Mouse (Mus musculus) heart, embryonic 11.5 days (tissue): ENCODE data around the gene Pacs2. TPM values are rescaled to one million over a fixed set of nuclear protein-coding genes. Genes with fewer than 3 reads are reported as not detected.

Source experiments
- ATAC-seq: fragments of 200-750 bp; cut with Nextera tagmentation; replicated peaks from 2 replicates; pipeline ENCODE4 v1.8.0; 2017; ENCODE audit warnings: moderate library complexity; ENCODE audit not compliant: insufficient number of reproducible peaks, low FRiP score, low TSS enrichment
- H3K27ac ChIP-seq: fragments of 300-500 bp; sonication (generic); 2 replicates; pipeline ENCODE4 v1.5.1; 2014; ENCODE audit warnings: mild to moderate bottlenecking, low read depth, low read length
- H3K27me3 ChIP-seq: fragments of 300-500 bp; sonication (generic); 2 replicates; pipeline ENCODE4 v1.6.1; 2014; ENCODE audit warnings: mild to moderate bottlenecking, low read length, mixed read lengths; ENCODE audit not compliant: control insufficient read depth, insufficient read depth
- H3K36me3 ChIP-seq: fragments of 300-500 bp; sonication (generic); 2 replicates; pipeline ENCODE4 v1.6.1; 2014; ENCODE audit warnings: mild to moderate bottlenecking, low read length, moderate library complexity, mixed read lengths; ENCODE audit not compliant: control insufficient read depth, insufficient read depth
- H3K4me1 ChIP-seq: fragments of 300-500 bp; sonication (generic); 2 replicates; pipeline ENCODE4 v1.6.1; 2014; ENCODE audit warnings: low read length; ENCODE audit not compliant: control insufficient read depth, insufficient read depth
- H3K4me2 ChIP-seq: fragments of 300-500 bp; sonication (generic); 2 replicates; pipeline ENCODE4 v1.6.1; 2014; ENCODE audit warnings: mild to moderate bottlenecking, moderate library complexity
- H3K4me3 ChIP-seq: fragments of 300-500 bp; sonication (generic); 2 replicates; pipeline ENCODE4 v1.5.1; 2014; ENCODE audit warnings: low read depth, low read length
- H3K9ac ChIP-seq: fragments of 300-500 bp; sonication (generic); 2 replicates; pipeline ENCODE4 v1.6.1; 2014; ENCODE audit warnings: mild to moderate bottlenecking, low read depth, low read length, moderate library complexity
- H3K9me3 ChIP-seq: fragments of 300-500 bp; sonication (generic); replicated peaks from 2 replicates; pipeline ENCODE4 v1.6.1; 2016; ENCODE audit warnings: low read length; ENCODE audit not compliant: control insufficient read depth
- WGBS: fragments of 180-500 bp; shearing (Covaris S2); extraction: QIAGEN DNeasy Blood & Tissue Kit; methylation state at CpG from one replicate; pipeline ENCODE4 v1.1.7; 2014; ENCODE audit not compliant: insufficient replicate concordance; 5-methylcytosine and 5-hydroxymethylcytosine counted together
- polyA plus RNA-seq: library from polyadenylated mRNA; unstranded; fragments of >200 nt; fragmentation: Nextera tagmentation; extraction: Ambion mirVana; gene quantifications from 2 replicates; pipeline ENCODE4 v1.2.1, GENCODE M21; 2014

Pacs2 gene
- polyA plus RNA-seq, 1 experiment from 2014 or later, result 11.3 TPM

DNA sequence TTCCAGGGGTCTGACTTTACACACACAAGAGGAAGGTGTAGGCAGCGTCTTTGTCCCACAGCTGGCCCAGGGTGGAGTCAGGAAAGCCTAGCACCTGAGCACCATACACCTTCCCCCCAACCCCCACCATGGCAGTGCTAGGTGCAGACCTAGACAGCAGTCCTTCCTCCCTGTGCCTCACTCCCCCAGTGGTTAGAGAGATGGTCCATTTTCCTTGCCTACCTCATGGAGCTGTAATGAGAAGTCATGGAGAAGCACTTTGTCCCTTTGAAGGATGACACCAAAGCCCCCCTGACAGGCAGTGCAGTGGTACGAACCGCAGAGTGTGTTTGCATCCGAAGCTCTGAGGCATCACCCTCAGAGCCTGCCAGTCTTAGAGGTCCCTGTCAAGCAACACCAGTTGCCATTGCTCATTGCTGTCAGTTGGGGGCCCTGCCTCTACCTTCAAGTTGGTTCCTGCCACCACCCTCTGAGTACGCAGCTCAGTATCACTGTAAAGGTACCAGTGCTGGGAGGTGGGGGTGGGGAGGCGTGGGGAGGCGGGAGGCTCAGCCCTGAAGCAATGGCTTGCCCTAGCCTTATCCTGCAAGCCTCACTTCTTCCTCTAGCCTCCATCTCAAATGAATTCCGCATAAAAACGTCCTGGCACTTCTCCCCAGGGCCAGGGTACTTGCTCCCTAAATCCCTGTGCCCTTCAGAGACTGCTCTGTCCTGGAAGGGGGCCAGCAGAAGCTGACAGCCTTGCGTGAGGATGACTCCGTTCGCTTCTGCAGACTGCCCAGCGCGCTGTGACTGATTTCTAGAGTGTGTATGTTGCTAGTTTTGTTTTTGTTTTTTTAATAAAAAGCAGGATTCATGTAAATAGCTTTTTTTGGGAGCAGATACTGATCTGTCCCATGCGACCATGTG lies 59.4 kb downstream of the Pacs2 start:
- Histone ChIP-seq H3K9me3 (no peaks in the 10 kb centered on the region), H3K27ac (peak overlapping the region; percentile 82), H3K4me1 (peaks cover 16% of the 10 kb centered on the region), H3K4me2 (peak overlapping the region; percentile 93), H3K36me3 (0 out of 2 replicates have a peak, but pooled peaks cover 4% of the 10 kb centered on the region), H3K4me3 (peak overlapping the region; percentile 51), H3K9ac (peak overlapping the region; percentile 77), H3K27me3 (no peaks in the 10 kb centered on the region)
- peak; percentile 36; the same call in 1 of the 2 replicates for ATAC-seq
- 10% methylated on average over 15 of the region's 15 CpGs for WGBS

- WGBS, result 5% methylated on average over 32 of the region's 32 CpGs
- Histone ChIP-seq H3K27ac (peak within 1 kb of the TSS; percentile 82), H3K4me2 (peak within 1 kb of the TSS; percentile 93), H3K9ac (peak within 1 kb of the TSS; percentile 77), H3K9me3 (no peaks in the 10 kb centered on the region), H3K4me3 (peak within 1 kb of the TSS; percentile 51), H3K27me3 (no peaks in the 10 kb centered on the region), H3K4me1 (peaks cover 16% of the 10 kb centered on the region), H3K36me3 (0 out of 2 replicates have a peak, but pooled peaks cover 4% of the 10 kb centered on the region)
- ATAC-seq, result peak; percentile 88
Observed at GRCm38 (mm10) chr12:113074329-113075062, 60.2 kb downstream of the Pacs2 start, which contains the start of gene Tex22. Gene Tex22 (plus strand): TSS chr12:113074502.

GRCm38 (mm10) chr12:113075063-113075454 lies 60.8 kb downstream of the Pacs2 start:
- ATAC-seq, result peak; percentile 64
- Histone ChIP-seq H3K9me3 (no peaks in the 10 kb centered on the region), H3K4me3 (peak overlapping the region; percentile 51), H3K9ac (peak overlapping the region; percentile 77), H3K4me2 (peak overlapping the region; percentile 93), H3K36me3 (0 out of 2 replicates have a peak, but pooled peaks cover 4% of the 10 kb centered on the region), H3K27me3 (no peaks in the 10 kb centered on the region), H3K4me1 (peaks cover 16% of the 10 kb centered on the region), H3K27ac (peak overlapping the region; percentile 82)
- 5% methylated on average over 10 of the region's 10 CpGs for WGBS

- Histone ChIP-seq H3K4me2 (peak overlapping the region; percentile 93; the same call in 1 of the 2 replicates), H3K27ac (no peak overlapping the region), H3K36me3 (0 out of 2 replicates have a peak, but pooled peaks cover 4% of the 10 kb centered on the region), H3K4me3 (no peak overlapping the region), H3K9me3 (no peaks in the 10 kb centered on the region), H3K9ac (peak overlapping the region; percentile 77), H3K27me3 (no peaks in the 10 kb centered on the region), H3K4me1 (peaks cover 16% of the 10 kb centered on the region)
- WGBS, result 55% methylated on average over 6 of the region's 6 CpGs
- no peak for ATAC-seq
Observed at GRCm38 (mm10) chr12:113075486-113075885, 61.2 kb downstream of the Pacs2 start.

- H3K4me1 ChIP-seq, result no peaks in the 10 kb centered on the region
- no peaks in the 10 kb centered on the region for H3K9me3 ChIP-seq
- no peak overlapping the region for H3K27ac ChIP-seq
- H3K27me3 ChIP-seq, result 0 out of 2 replicates have a peak, but pooled peaks cover 4% of the 10 kb centered on the region
- H3K9ac ChIP-seq, result no peak overlapping the region
- H3K4me2 ChIP-seq, result no peak overlapping the region
- no peak overlapping the region for H3K4me3 ChIP-seq
- no peaks in the 10 kb centered on the region for H3K36me3 ChIP-seq
- WGBS, result 88% methylated on average over 2 of the region's 3 CpGs
- ATAC-seq, result no peak
Observed at GRCm38 (mm10) chr12:113087276-113087675, 73.0 kb downstream of the Pacs2 start.

DNA sequence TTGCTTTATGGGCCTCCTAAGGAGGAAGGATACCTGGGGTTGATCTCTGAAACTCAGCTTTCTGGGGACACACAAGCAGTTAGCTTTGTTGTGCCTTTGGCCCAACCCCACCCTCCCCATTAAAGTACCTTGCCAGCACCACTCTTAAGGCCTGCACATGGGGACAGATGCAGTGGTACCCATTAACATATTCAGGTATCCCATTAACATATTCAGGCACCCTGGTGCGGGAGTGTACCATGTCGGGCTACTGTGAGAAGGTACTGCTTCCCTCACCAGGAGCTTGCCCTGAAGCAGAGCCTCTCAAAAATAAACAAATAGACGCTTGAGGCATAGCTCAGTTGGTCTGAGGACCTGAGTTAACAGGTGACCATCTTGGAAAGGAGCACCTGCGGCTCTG lies 73.7 kb downstream of the Pacs2 start:
- Histone ChIP-seq H3K27ac (no peak overlapping the region), H3K27me3 (0 out of 2 replicates have a peak, but pooled peaks cover 4% of the 10 kb centered on the region), H3K4me3 (no peak overlapping the region), H3K9ac (no peak overlapping the region), H3K36me3 (no peaks in the 10 kb centered on the region), H3K4me1 (no peaks in the 10 kb centered on the region), H3K4me2 (no peak overlapping the region), H3K9me3 (no peaks in the 10 kb centered on the region)
- 33% methylated on average over 4 of the region's 4 CpGs for WGBS
- ATAC-seq, result no peak

DNA sequence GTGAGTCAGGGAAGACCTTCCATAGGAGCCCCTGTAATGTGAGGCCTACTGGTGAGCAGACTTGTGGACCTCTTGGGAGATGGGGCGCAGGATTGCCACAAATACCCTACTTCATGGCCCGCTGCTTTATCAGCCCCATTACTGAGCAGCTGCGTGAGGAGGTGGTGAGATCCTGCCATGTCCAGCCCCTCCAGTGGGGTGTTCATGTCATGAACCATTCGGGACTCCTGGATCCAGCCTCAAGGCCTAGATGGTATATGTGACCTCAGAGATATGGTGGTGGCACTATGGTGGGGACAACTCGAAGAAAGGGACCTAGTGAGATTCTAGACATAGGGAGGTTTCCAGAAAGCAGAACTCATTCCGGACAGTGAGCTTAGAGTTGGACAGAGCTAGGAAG lies 74.8 kb downstream of the Pacs2 start:
- Histone ChIP-seq H3K9ac (no peak overlapping the region), H3K9me3 (no peaks in the 10 kb centered on the region), H3K27me3 (0 out of 2 replicates have a peak, but pooled peaks cover 4% of the 10 kb centered on the region), H3K27ac (no peak overlapping the region), H3K4me3 (no peak overlapping the region), H3K36me3 (no peaks in the 10 kb centered on the region), H3K4me1 (no peaks in the 10 kb centered on the region), H3K4me2 (no peak overlapping the region)
- ATAC-seq, result no peak
- 75% methylated on average over 6 of the region's 6 CpGs for WGBS

DNA sequence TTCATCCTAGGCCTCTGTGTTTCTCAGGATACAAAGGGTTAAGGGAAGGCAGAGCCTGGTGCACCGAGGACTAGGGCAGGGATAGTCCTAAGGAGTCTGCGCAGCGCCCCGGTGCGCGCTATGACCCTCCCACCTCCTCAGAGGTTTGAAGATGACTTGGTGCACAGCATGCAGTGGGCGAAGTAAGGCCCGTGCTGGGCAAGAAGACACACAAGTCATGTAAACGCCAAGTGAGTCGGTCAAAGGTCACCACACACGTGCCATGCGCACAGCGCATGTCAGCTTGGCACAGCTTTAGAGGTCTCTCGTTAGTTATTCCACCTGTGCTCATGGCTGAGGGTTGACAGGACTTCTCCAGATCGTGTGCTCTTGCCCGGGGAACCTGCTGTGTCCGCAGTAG lies 75.7 kb downstream of the Pacs2 start:
- no peak overlapping the region for H3K9ac ChIP-seq
- no peaks in the 10 kb centered on the region for H3K4me1 ChIP-seq
- H3K27me3 ChIP-seq, result 0 out of 2 replicates have a peak, but pooled peaks cover 4% of the 10 kb centered on the region
- no peak overlapping the region for H3K27ac ChIP-seq
- no peaks in the 10 kb centered on the region for H3K9me3 ChIP-seq
- 81% methylated on average over 17 of the region's 17 CpGs for WGBS
- H3K36me3 ChIP-seq, result no peaks in the 10 kb centered on the region
- ATAC-seq, result 0 out of 2 replicates have a peak, but pooled peaks have one; percentile 2
- H3K4me3 ChIP-seq, result no peak overlapping the region
- H3K4me2 ChIP-seq, result no peak overlapping the region
